Mouse (Mus musculus) right cerebral cortex, postnatal 14 days (tissue): ENCODE results near the gene Wdr70.
"Not testable (repeated sequence)": the region's sequence is repeated elsewhere in the genome, so short reads cannot be mapped to it uniquely, and the experiment has no call there.

Source experiments
- DNase-seq: peaks from one replicate; pipeline ENCODE4 v3.0.0; 2022

Gene Wdr70

GRCm38 (mm10) chr15:8098774-8099749 lies at the start of gene Wdr70:
Wdr70 (minus strand) TSS chr15:8099209.
- DNase-seq: peak; percentile 98

DNA sequence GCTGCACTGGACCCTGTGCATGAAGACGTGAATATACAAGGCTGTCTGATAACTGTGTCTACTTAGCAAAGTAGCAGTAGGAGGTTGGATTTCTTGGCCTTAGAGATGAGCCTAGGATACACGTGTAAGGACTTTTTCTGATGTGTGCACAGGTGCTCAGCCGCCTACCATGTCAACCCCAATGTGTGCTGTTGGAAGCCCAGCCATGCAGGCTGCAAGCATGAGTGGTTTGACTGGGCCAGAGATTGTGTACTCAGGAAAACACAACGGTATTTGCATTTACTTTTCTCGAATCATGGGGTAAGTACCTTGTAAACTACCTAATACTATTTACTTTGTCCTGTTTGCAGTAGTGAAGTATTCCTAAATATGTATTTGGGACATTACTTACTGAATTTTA lies 36.6 kb upstream of the Wdr70 start:
- DNase-seq: no peak

DNA sequence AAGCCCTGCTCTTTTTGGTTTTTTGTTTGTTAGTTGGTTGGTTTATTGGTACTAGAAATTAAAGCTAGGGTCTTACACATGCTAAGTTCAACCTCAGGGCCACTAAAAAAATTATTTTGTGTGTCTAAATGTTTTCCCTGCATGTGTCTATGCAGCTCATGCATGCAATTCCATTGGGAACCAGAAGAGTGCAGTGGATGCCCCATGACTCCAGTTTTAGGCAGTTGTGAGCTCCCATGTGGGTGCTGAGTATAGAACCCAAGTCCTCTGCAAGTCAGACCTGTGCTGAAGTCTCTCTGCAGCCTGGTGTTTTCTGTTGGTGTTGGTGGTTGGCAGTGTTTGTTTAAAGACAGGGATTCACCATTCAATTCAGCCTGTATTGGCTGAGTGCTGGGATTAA lies 32.8 kb upstream of the Wdr70 start:
- no peak for DNase-seq

DNA sequence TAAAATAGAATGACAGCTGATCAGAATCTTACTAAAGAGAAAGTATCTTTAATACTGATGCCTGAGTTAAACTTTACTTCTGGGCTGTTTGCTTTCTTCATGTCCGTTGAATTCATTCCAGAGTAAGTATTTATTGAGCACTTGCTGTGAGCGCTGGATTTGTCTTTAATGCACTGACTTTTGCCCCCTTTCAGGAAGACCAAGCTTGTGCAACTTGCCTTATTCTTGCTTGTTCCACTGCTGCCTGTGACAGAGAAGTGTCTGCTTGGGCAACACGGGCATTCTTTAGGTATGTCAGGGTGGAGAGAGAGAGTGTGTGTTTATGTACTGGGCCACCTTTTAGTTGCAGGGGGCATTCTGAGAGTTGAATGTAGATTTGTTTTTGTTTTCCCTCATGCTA lies 32.3 kb upstream of the Wdr70 start:
- DNase-seq: no peak

DNA sequence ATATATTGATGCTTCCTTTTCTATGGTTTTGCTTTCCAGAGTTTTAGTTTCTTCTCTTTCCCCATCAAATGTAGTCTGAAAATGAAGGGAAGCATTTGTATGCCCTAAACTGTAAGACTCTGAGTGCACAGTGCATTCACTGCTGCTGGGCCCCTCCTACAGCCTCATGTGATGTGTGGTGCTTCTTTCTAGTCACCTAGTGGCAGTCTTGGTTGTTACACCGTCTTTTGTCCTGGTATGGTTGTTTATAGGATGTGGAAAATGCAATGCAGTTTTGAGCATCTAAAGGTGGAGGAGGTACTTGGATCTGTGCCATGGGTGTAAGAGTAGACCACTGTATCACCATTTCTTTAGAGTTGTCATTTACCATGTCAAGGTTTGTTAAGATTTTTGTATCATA lies 30.3 kb upstream of the Wdr70 start:
- no peak for DNase-seq

DNA sequence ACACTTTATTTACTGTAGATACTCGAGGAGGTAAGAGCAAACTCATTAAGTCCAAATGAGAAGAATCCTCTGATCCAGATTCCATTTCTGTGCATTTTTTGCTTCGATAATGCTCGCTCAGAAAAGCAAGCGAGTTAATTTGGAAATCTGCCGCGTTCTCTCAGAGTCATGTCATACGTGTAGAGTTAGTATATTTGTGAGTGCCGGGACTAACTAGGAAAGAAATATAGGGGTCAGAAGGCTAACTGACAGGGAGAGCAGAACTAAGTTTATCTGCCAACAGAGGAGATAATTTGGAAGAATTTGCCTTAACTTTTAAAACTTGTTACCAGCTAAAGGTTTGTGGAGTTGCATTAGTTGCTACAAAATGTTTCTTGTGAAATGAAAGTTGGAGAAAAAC lies 10.8 kb upstream of the Wdr70 start:
- DNase-seq: no peak

GRCm38 (mm10) chr15:8108966-8109743 lies 10.1 kb upstream of the Wdr70 start, which contains the start of gene Nup155:
Nup155 (plus strand) TSS chr15:8109273.
- peak; percentile 90 for DNase-seq

- DNase-seq: no peak
These were observed 9.5 kb upstream of the Wdr70 start for GRCm38 (mm10) chr15:8108360-8108965.

GRCm38 (mm10) chr15:8101975-8102542 lies 3.0 kb upstream of the Wdr70 start:
- DNase-seq: not testable (repeated sequence)

DNA sequence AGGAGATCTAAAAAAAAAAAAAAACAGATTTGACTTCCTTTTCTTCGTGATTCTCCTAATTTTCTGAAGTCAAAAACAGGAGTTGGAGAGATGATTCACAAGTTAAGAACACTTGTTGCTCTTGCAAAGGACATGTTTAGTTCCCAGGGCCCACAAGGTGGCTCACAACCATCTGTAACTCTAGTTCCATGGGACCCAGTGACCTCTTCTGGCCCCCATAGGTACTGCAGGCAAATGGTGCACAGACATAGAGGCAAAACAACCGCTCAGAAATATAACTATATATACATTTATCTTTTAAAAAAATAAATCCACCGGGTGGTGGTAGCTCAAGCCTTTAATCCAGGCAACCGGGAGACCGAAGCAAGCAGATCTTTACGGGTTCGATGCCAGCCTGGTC lies 1.2 kb downstream of the Wdr70 start:
- DNase-seq: peak; percentile 61

DNA sequence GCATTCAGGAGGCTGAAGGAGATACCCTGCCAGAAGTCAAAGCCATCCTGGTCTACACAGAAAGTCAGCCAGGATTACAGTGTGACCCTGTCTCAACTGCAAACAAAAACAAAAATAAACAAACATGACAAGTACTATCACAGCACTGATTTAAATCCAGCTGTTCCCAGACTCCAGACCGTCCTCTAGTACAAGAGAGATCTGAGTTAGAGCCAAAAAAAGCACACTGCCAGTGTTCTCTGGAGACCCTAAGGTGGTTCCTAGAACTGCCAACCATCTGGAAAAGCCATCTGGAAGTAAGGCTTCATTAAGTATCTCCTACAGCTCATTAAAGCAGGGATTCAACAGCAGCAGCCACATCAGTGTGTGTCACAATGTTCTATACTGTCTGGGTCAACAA lies 6.3 kb downstream of the Wdr70 start:
- not testable (repeated sequence) for DNase-seq

DNA sequence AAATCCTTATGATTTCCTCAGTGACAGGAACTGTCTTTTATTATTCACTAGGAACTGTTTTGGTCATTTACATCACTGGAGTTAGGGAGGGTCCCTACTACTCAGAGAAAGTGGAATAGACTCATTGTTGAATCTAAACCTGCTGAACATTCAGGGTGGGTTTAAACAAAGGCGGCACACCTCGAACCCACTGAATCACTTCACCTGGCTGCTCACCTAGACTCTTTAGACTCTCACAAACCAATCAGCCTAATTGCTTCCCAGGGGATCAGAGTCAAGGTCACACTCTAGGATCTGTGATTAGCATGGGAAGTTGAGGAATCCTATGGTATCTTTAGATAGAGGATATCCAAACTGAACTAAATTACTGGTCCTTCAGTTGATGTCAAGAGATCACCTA lies 8.3 kb downstream of the Wdr70 start:
- DNase-seq: no peak

- DNase-seq: no peak
These were observed 10.3 kb downstream of the Wdr70 start for GRCm38 (mm10) chr15:8088715-8089114.

DNA sequence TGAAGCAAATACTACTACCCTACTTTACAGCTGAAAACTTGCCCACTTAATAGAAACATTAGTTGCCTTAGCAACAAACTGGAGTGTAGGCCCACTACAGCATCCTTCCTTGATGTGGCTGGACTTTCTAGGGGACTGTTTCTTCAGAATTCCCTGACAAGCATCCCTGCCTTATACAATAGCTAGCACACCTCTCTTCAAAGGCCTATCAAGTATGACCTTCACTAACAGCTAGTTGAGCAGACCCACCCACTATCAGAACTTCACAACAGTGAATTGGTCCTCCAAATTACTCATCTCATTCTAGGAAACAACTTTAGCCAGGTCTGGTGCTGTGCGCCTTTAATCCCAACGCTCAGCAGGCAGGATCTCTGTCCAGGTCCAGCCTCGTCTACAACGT lies 11.7 kb downstream of the Wdr70 start:
- no peak for DNase-seq

GRCm38 (mm10) chr15:8082139-8082538 lies 16.9 kb downstream of the Wdr70 start:
- DNase-seq: no peak

- not testable (repeated sequence) for DNase-seq
These were observed 25.9 kb downstream of the Wdr70 start for GRCm38 (mm10) chr15:8073159-8073558.

GRCm38 (mm10) chr15:8065221-8065620 lies 33.8 kb downstream of the Wdr70 start:
- DNase-seq: no peak

- no peak for DNase-seq
These were observed 47.8 kb downstream of the Wdr70 start for GRCm38 (mm10) chr15:8051177-8051576.

DNA sequence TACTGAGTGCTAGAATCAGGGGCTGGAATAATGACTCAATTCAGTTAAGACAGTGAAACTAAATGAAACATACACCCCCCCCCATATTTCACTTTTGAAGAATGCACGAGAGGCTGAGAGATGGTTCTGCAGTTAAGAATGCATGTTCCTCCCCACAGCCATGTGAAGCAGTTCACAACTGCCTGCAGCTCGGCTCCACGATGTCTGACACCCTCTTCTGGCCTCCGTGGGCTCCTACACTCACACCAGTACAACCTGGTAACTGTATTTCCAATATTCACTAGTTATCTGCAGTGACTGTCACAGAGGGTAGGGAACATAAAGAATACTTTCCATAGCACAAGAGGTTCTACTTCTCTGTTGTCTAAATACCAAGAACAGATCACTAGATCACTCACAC lies 59.2 kb downstream of the Wdr70 start:
- no peak for DNase-seq

DNA sequence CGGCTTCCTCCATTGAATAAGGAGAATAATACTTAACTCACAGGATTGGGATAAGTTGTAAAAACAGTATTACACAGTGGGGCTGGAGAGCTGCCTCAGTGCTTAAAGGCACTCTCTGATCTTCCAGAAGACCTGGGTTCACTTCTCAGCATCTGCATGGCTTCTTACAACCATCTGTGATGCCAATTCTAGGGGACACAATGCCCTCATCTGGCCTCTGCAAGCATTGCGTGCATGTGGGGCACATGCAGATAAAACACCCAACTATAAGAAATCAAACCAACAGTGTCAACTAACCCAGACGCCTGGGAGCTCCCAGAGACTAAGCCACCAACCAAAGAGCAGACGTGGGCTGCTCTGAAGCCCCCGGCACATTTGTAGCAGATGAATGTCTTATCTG lies 60.6 kb downstream of the Wdr70 start:
- DNase-seq: no peak

DNA sequence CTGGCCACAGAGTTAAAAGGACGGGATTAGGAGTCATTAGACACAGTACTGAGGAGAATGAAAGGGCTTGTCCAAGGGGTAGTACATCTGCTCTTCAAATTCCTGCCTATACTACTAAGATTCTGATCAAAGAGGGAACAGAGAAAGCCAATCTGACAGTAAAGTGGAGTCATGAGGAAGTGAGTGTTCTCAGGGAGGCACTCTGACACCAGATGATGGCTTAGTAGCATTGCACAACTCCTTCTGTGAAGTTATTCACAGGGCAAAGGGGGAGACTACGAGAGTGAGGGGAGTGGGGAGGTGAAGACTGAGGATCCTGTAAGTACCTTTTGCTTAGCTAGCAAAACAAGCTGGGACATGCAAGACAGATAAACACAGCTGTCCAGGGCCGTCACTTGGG lies 61.2 kb downstream of the Wdr70 start:
- no peak for DNase-seq

DNA sequence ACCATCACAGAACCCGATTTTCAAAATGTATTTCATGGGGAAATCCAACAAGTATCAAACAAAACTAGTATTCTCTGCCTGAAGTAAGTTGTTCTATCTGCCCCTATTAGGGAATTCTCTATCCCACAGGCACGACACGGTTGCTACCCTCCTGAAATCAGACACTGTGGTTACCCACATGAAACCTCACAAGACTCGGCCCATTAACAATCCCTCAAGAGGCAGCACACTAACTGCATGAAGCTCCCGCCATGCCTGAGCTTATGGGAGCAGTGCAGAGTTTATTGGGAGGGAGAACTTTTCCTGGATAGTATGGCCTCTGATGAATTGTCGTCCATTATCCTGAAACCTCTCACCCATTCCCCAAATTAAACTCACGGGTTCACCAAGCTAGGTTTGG lies 67.8 kb downstream of the Wdr70 start:
- DNase-seq: no peak

DNA sequence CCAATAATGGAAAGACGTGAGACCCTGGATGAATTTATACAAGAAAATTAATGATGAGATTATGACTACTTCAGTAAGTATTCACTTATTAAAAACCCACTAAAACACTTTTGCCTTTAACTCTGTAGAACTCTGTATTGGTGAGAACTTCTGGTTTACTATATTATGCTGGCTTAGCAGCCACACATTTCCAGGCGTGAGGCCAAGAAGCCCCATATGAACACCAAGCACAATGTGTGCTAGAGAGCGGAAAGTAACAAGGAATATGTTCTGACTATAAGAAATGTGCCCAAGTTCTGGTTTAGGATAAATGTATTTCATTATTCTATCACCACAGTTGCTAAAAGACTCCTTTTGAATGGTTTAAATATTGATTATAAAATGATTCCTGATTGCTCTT lies 68.4 kb downstream of the Wdr70 start:
- DNase-seq: peak; percentile 72
